Mouse (Mus musculus) hindbrain, postnatal 0 days (tissue): ENCODE measurements around the gene Dph7. TPM values are rescaled to one million over a fixed set of nuclear protein-coding genes. Genes with fewer than 3 reads are reported as not detected.
"Not testable (repeated sequence)": the region's sequence is repeated elsewhere in the genome, so short reads cannot be mapped to it uniquely, and the experiment has no call there.

Experiments
- ATAC-seq: fragments of 200-750 bp; cut with Nextera tagmentation; 2 replicates; pipeline ENCODE4 v1.8.0; 2017; ENCODE audit warnings: mild to moderate bottlenecking, moderate TSS enrichment, moderate library complexity
- DNase-seq: peaks from one replicate; pipeline ENCODE4 v3.0.0-alpha.2; 2015; ENCODE audit warnings: low spot score
- H3K27ac ChIP-seq: fragments of 300-500 bp; sonication (generic); 2 replicates; pipeline ENCODE4 v1.5.1; 2014; ENCODE audit warnings: mild to moderate bottlenecking
- H3K27me3 ChIP-seq: fragments of 300-500 bp; sonication (generic); 2 replicates; pipeline ENCODE4 v1.6.1; 2014; ENCODE audit warnings: low read length, mixed read lengths; ENCODE audit not compliant: insufficient read depth
- H3K36me3 ChIP-seq: fragments of 300-500 bp; sonication (generic); 2 replicates; pipeline ENCODE4 v1.6.1; 2014; ENCODE audit warnings: low read length, mixed read lengths; ENCODE audit not compliant: insufficient read depth
- H3K4me1 ChIP-seq: fragments of 300-500 bp; sonication (generic); 2 replicates; pipeline ENCODE4 v1.6.1; 2014; ENCODE audit warnings: antibody characterized with exemption, low read length, mixed read lengths; ENCODE audit not compliant: insufficient read depth
- H3K4me2 ChIP-seq: fragments of 300-500 bp; sonication (generic); 2 replicates; pipeline ENCODE4 v1.6.1; 2014; ENCODE audit warnings: low read depth, mild to moderate bottlenecking, low read length, moderate library complexity, mixed read lengths
- H3K4me3 ChIP-seq: fragments of 300-500 bp; sonication (generic); 2 replicates; pipeline ENCODE4 v1.5.1; 2014; ENCODE audit warnings: low read length
- H3K9ac ChIP-seq: fragments of 300-500 bp; sonication (generic); replicated peaks from 2 replicates; pipeline ENCODE4 v1.6.1; 2014; ENCODE audit warnings: mild to moderate bottlenecking, low read length, moderate library complexity, mixed read lengths
- H3K9me3 ChIP-seq: fragments of 300-500 bp; sonication (generic); 2 replicates; pipeline ENCODE4 v1.6.1; 2016; ENCODE audit warnings: low read length, mixed read lengths
- CTCF ChIP-seq: IDR thresholded peaks from 2 replicates; pipeline ENCODE4 v1.5.1; 2016; ENCODE audit warnings: antibody characterized with exemption, control low read depth, low read depth
- WGBS: fragments of 180-500 bp; shearing (Covaris S2); extraction: QIAGEN DNeasy Blood & Tissue Kit; methylation state at CpG from one replicate; pipeline ENCODE4 v1.1.7; 2014; 5-methylcytosine and 5-hydroxymethylcytosine counted together
- polyA plus RNA-seq: library from polyadenylated mRNA; unstranded; fragments of >200 nt; fragmentation: Nextera tagmentation; extraction: Ambion mirVana; gene quantifications from 2 replicates; pipeline ENCODE4 v1.2.1, GENCODE M21; 2015
- total RNA-seq: library from RNA; depleted of rRNA; stranded (reverse); fragments of >200 nt; gene quantifications from 2 replicates; pipeline ENCODE4 v1.2.3, GENCODE M21; 2014

Gene Dph7
- total and polyA plus RNA-seq, 2 experiments from 2014 or later, result 35.7 to 38.9 TPM

- Histone ChIP-seq H3K9me3 (no peaks in the 10 kb centered on the region), H3K36me3 (peaks cover 31% of the 10 kb centered on the region), H3K4me1 (peaks cover 6% of the 10 kb centered on the region; the same call in 1 of the 2 replicates), H3K4me2 (no peak overlapping the region), H3K27me3 (no peaks in the 10 kb centered on the region), H3K27ac (no peak overlapping the region), H3K4me3 (no peak overlapping the region), H3K9ac (no peak overlapping the region)
- DNase-seq, result no peak
- no peak for ATAC-seq
- WGBS, result 88% methylated on average over 4 of the region's 4 CpGs
- no peak for TF ChIP-seq CTCF
These were observed 9.6 kb upstream of the Dph7 start for GRCm38 (mm10) chr2:24952537-24953055.

GRCm38 (mm10) chr2:24960910-24961309, 1.3 kb upstream of the Dph7 start:
- Histone ChIP-seq H3K27ac (no peak overlapping the region), H3K36me3 (peaks cover 35% of the 10 kb centered on the region), H3K4me2 (no peak overlapping the region), H3K9ac (no peak overlapping the region), H3K9me3 (no peaks in the 10 kb centered on the region), H3K4me1 (peaks cover 7% of the 10 kb centered on the region; the same call in 1 of the 2 replicates), H3K4me3 (no peak overlapping the region), H3K27me3 (no peaks in the 10 kb centered on the region)
- WGBS, result 29% methylated on average over 3 of the region's 3 CpGs
- ATAC-seq (no peak), DNase-seq (peak; percentile 59)
- peak; percentile 75 for TF ChIP-seq CTCF

GRCm38 (mm10) chr2:24970386-24970785, 8.2 kb downstream of the Dph7 start:
- H3K36me3 ChIP-seq, result peaks cover 38% of the 10 kb centered on the region
- H3K27ac ChIP-seq, result no peak overlapping the region
- no peak overlapping the region for H3K4me3 ChIP-seq
- no peak overlapping the region for H3K9ac ChIP-seq
- no peak for TF ChIP-seq CTCF
- no peak for ATAC-seq
- DNase-seq, result no peak
- H3K27me3 ChIP-seq, result no peaks in the 10 kb centered on the region
- no peaks in the 10 kb centered on the region for H3K9me3 ChIP-seq
- no peak overlapping the region for H3K4me2 ChIP-seq
- 81% methylated on average over 4 of the region's 4 CpGs for WGBS
- H3K4me1 ChIP-seq, result peaks cover 5% of the 10 kb centered on the region

GRCm38 (mm10) chr2:24974452-24974851, 12.3 kb downstream of the Dph7 start:
- peak overlapping the region; percentile 75 for H3K9ac ChIP-seq
- H3K4me1 ChIP-seq, result peaks cover 14% of the 10 kb centered on the region
- peak overlapping the region; percentile 90 for H3K27ac ChIP-seq
- 1% methylated on average over 17 of the region's 17 CpGs for WGBS
- H3K9me3 ChIP-seq, DNase-seq, ATAC-seq, H3K27me3 ChIP-seq: not testable (repeated sequence)
- peaks cover 21% of the 10 kb centered on the region for H3K36me3 ChIP-seq
- H3K4me2 ChIP-seq, result peak overlapping the region; percentile 91
- H3K4me3 ChIP-seq, result peak overlapping the region; percentile 84

GRCm38 (mm10) chr2:24974906-24975703, 12.9 kb downstream of the Dph7 start, which contains the start of gene Mrpl41:
Gene Mrpl41 (minus strand): TSS chr2:24975098.
- peak within 1 kb of the TSS; percentile 75 for H3K9ac ChIP-seq
- H3K4me3 ChIP-seq, result peak within 1 kb of the TSS; percentile 84
- TF ChIP-seq CTCF, result no peak
- H3K36me3 ChIP-seq, result peaks cover 16% of the 10 kb centered on the region; the same call in 1 of the 2 replicates
- under 1% methylated on average over 63 of the region's 64 CpGs for WGBS
- peaks cover 14% of the 10 kb centered on the region for H3K4me1 ChIP-seq
- peak within 1 kb of the TSS; percentile 91 for H3K4me2 ChIP-seq
- ATAC-seq (peak; percentile 99), DNase-seq (peak; percentile 99)
- no peaks in the 10 kb centered on the region for H3K9me3 ChIP-seq
- H3K27ac ChIP-seq, result peak within 1 kb of the TSS; percentile 90
- no peaks in the 10 kb centered on the region for H3K27me3 ChIP-seq

- peaks cover 14% of the 10 kb centered on the region for H3K4me1 ChIP-seq
- peak within 1 kb of the TSS; percentile 75 for H3K9ac ChIP-seq
- no peaks in the 10 kb centered on the region for H3K9me3 ChIP-seq
- peak; percentile 50 for ATAC-seq
- H3K27ac ChIP-seq, result peak within 1 kb of the TSS; percentile 90
- DNase-seq, result peak; percentile 75
- H3K4me3 ChIP-seq, result peak within 1 kb of the TSS; percentile 84
- H3K27me3 ChIP-seq, result no peaks in the 10 kb centered on the region
- 1% methylated on average over 16 of the region's 16 CpGs for WGBS
- H3K4me2 ChIP-seq, result peak within 1 kb of the TSS; percentile 91
- no peak for TF ChIP-seq CTCF
- peaks cover 9% of the 10 kb centered on the region; the same call in 1 of the 2 replicates for H3K36me3 ChIP-seq
These were observed 13.6 kb downstream of the Dph7 start, which contains the start of gene Pnpla7 for GRCm38 (mm10) chr2:24975704-24976297. Gene Pnpla7 (plus strand): TSS chr2:24976033.
